Mouse (Mus musculus) MEL (cell line): ENCODE measurements around the gene Aip. TPM values are rescaled to one million over a fixed set of nuclear protein-coding genes. Genes with fewer than 3 reads are reported as not detected.

Source experiments
- DNase-seq: peaks from one replicate; pipeline ENCODE4 v3.0.0; 2011; ENCODE audit warnings: low read depth, low spot score
- H3K27ac ChIP-seq: 2 replicates; pipeline ENCODE4 v1.5.1; 2012; ENCODE audit warnings: low read depth, mild to moderate bottlenecking, control low read depth, low read length, moderate library complexity; ENCODE audit not compliant: control insufficient read depth
- H3K27me3 ChIP-seq, 2 experiments: fragments of 150-350 bp in 1 of 2; sonication (generic) in 1 of 2; 2 replicates each; pipeline ENCODE4 v1.6.1; 2012; ENCODE audit warnings: low read length in 2 of 2, mild to moderate bottlenecking in 2 of 2, improper control_type of control experiment in 1 of 2, moderate library complexity in 1 of 2; ENCODE audit not compliant: insufficient read depth in 2 of 2, control insufficient read depth in 1 of 2
- H3K36me3 ChIP-seq, 2 experiments: 2 replicates each; pipeline ENCODE4 v1.6.1; 2012 to 2014; ENCODE audit warnings: low read length in 2 of 2, improper control_type of control experiment in 1 of 2, inconsistent platforms in 1 of 2, mild to moderate bottlenecking in 1 of 2; ENCODE audit not compliant: insufficient read depth in 2 of 2, control insufficient read depth in 1 of 2
- H3K4me1 ChIP-seq, 2 experiments: fragments of 150-350 bp in 1 of 2; sonication (generic) in 1 of 2; 2 replicates each; pipeline ENCODE4 v1.6.1; 2012; ENCODE audit warnings: low read length in 2 of 2, improper control_type of control experiment in 1 of 2, mild to moderate bottlenecking in 1 of 2; ENCODE audit not compliant: insufficient read depth in 2 of 2, control insufficient read depth in 1 of 2
- H3K4me3 ChIP-seq, 2 experiments: fragments of 150-350 bp in 1 of 2; sonication (generic) in 1 of 2; 2 replicates each; pipeline ENCODE4 v1.5.1; 2012; ENCODE audit warnings: low read depth in 2 of 2, low read length in 2 of 2, mild to moderate bottlenecking in 2 of 2, moderate library complexity in 2 of 2, control low read depth in 1 of 2, improper control_type of control experiment in 1 of 2; ENCODE audit not compliant: control insufficient read depth in 1 of 2, insufficient read depth in 1 of 2
- H3K79me2 ChIP-seq: 2 replicates; pipeline ENCODE4 v1.6.1; 2012; ENCODE audit warnings: mild to moderate bottlenecking, low read length, moderate library complexity; ENCODE audit not compliant: control insufficient read depth, poor library complexity, insufficient read depth
- H3K9ac ChIP-seq: 2 replicates; pipeline ENCODE4 v1.6.1; 2012; ENCODE audit warnings: low read depth, mild to moderate bottlenecking, control low read depth, low read length, moderate library complexity; ENCODE audit not compliant: control insufficient read depth, poor library complexity, severe bottlenecking
- H3K9me3 ChIP-seq: fragments of 150-350 bp; sonication (generic); replicated peaks from 2 replicates; pipeline ENCODE4 v1.6.1; 2012; ENCODE audit warnings: mild to moderate bottlenecking, low read length, improper control_type of control experiment, moderate library complexity; ENCODE audit not compliant: insufficient read depth
- CHD1 ChIP-seq: IDR thresholded peaks from 2 replicates; pipeline ENCODE4 v1.6.1; 2012; ENCODE audit warnings: low read depth, mild to moderate bottlenecking, inconsistent platforms, low read length, improper control_type of control experiment
- CHD2 ChIP-seq: IDR thresholded peaks from 2 replicates; pipeline ENCODE4 v1.6.1; 2011; ENCODE audit warnings: low read length, improper control_type of control experiment
- E2F4 ChIP-seq: IDR thresholded peaks from 2 replicates; pipeline ENCODE4 v1.6.1; 2011; ENCODE audit warnings: low read depth, low read length, improper control_type of control experiment, borderline replicate concordance
- EP300 ChIP-seq, 2 experiments: IDR thresholded peaks; 2 replicates each; pipeline ENCODE4 v1.6.1; 2011; ENCODE audit warnings: improper control_type of control experiment in 2 of 2, low read length in 2 of 2, low read depth in 1 of 2, mild to moderate bottlenecking in 1 of 2
- ETS1 ChIP-seq: IDR thresholded peaks from 2 replicates; pipeline ENCODE4 v1.6.1; 2012; ENCODE audit warnings: low read depth, mild to moderate bottlenecking, inconsistent platforms, low read length, improper control_type of control experiment, moderate library complexity
- GABPA ChIP-seq: IDR thresholded peaks from 2 replicates; pipeline ENCODE4 v1.6.1; 2012; ENCODE audit warnings: low read depth, mild to moderate bottlenecking, inconsistent platforms, low read length, improper control_type of control experiment, moderate library complexity
- GATA1 ChIP-seq: IDR thresholded peaks from 2 replicates; pipeline ENCODE4 v1.6.1; 2011; ENCODE audit warnings: low read depth, low read length, improper control_type of control experiment
- JUND ChIP-seq: IDR thresholded peaks from 2 replicates; pipeline ENCODE4 v1.6.1; 2011; ENCODE audit warnings: low read depth, mild to moderate bottlenecking, improper control_type of control experiment, low read length
- MEF2A ChIP-seq: IDR thresholded peaks from 2 replicates; pipeline ENCODE4 v1.6.1; 2014; ENCODE audit warnings: low read depth, mild to moderate bottlenecking, inconsistent platforms, low read length, improper control_type of control experiment; ENCODE audit not compliant: poor library complexity, insufficient replicate concordance, severe bottlenecking; ENCODE audit errors: extremely low read depth
- MXI1 ChIP-seq: IDR thresholded peaks from 2 replicates; pipeline ENCODE4 v1.6.1; 2011; ENCODE audit warnings: mild to moderate bottlenecking, low read depth, low read length, improper control_type of control experiment
- MYC ChIP-seq: IDR thresholded peaks from 2 replicates; pipeline ENCODE4 v1.6.1; 2011; ENCODE audit warnings: low read depth, mild to moderate bottlenecking, low read length, improper control_type of control experiment, moderate library complexity
- NELFE ChIP-seq: IDR thresholded peaks from 2 replicates; pipeline ENCODE4 v1.6.1; 2011; ENCODE audit warnings: low read depth, low read length, improper control_type of control experiment
- POLR2AphosphoS5 ChIP-seq: IDR thresholded peaks from 2 replicates; pipeline ENCODE4 v1.6.1; 2012; ENCODE audit warnings: low read depth, borderline replicate concordance, mild to moderate bottlenecking, inconsistent platforms, low read length, moderate library complexity, mixed read lengths
- SIN3A ChIP-seq: IDR thresholded peaks from 2 replicates; pipeline ENCODE4 v1.6.1; 2012; ENCODE audit warnings: low read length, improper control_type of control experiment, inconsistent platforms
- TCF12 ChIP-seq: IDR thresholded peaks from 2 replicates; pipeline ENCODE4 v1.6.1; 2014; ENCODE audit warnings: low read depth, mild to moderate bottlenecking, inconsistent platforms, low read length, improper control_type of control experiment, moderate library complexity
- USF1 ChIP-seq: IDR thresholded peaks from 2 replicates; pipeline ENCODE4 v1.6.1; 2014; ENCODE audit warnings: low read depth, mild to moderate bottlenecking, inconsistent platforms, low read length, improper control_type of control experiment, moderate library complexity
- ZMIZ1 ChIP-seq: IDR thresholded peaks from 2 replicates; pipeline ENCODE4 v1.6.1; 2012; ENCODE audit warnings: low read depth, mild to moderate bottlenecking, inconsistent platforms, low read length, improper control_type of control experiment, moderate library complexity
- polyA plus RNA-seq, 2 experiments: library from polyadenylated mRNA; stranded (reverse) in 1 of 2; unstranded in 1 of 2; fragments of >175 nt in 1 of 2; fragments of >200 nt in 1 of 2; gene quantifications; 2 replicates each; pipeline versions ENCODE4 v1.2.1 to v1.2.4; 2012; ENCODE audit warnings: low replicate concordance in 2 of 2, low read depth in 1 of 2; ENCODE audit not compliant: insufficient read length in 2 of 2, insufficient read depth in 1 of 2, missing spikeins in 1 of 2
- total RNA-seq: library from RNA; depleted of rRNA; stranded (reverse); fragments of 300-350 nt; gene quantifications from 2 replicates; pipeline ENCODE4 v1.2.3, GENCODE M21; 2012

Gene Aip
- total and polyA plus RNA-seq, 3 experiments: 37.8 to 101 TPM; not detected in 1

GRCm38 (mm10) chr19:4090446-4090845 is 35.2 kb downstream of the Aip start:
- Histone ChIP-seq H3K9me3 (no peaks in the 10 kb centered on the region), H3K27ac (no peak overlapping the region), H3K9ac (no peak overlapping the region), H3K4me1 (peaks cover 0 to 5% of the 10 kb centered on the region in 2 experiments; a peak in 2 of 4 replicates), H3K79me2 (no peaks in the 10 kb centered on the region), H3K27me3 (no peaks in the 10 kb centered on the region), H3K36me3 (peaks cover 0 to 8% of the 10 kb centered on the region in 2 experiments; a peak in 2 of 4 replicates), H3K4me3 (no peak overlapping the region)
- DNase-seq: no peak
- TF ChIP-seq EP300 (IDR thresholded peaks at IDR 0.05; ENCODE audit: low read depth in 1 of 2, low read length in 2 of 2) (no peak), POLR2AphosphoS5 (no peak), CHD2 (no peak), NELFE (no peak), GABPA (no peak)

DNA sequence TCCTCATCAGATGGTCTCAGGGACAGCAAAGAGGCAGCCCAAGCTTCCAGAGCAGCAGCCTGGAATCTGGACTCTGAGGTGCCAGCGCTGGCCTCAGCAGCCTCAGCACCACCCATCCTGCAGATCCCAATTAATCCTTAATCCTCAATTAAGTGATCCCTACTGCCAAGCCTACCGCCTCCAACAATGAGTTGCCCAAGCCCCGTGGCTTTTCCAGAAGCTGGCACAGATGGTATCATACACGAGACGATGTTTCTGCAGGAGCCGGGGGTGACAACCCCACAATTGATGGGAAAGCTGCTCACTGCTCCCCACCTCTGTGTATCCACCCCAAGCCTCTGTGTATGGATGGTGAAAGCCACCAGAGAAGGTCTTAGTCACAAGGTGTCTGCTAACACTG is 36.5 kb downstream of the Aip start:
- TF ChIP-seq TCF12 (no peak), SIN3A (no peak), CHD1 (no peak), GABPA (no peak), MYC (no peak), ZMIZ1 (no peak), ETS1 (no peak), MXI1 (no peak), GATA1 (no peak), USF1 (no peak), POLR2AphosphoS5 (no peak), JUND (no peak), E2F4 (no peak), MEF2A (no peak)
- H3K27ac ChIP-seq: no peak overlapping the region
- H3K27me3 ChIP-seq: no peaks in the 10 kb centered on the region
- no peak overlapping the region for H3K4me3 ChIP-seq
- H3K9ac ChIP-seq: no peak overlapping the region
- no peaks in the 10 kb centered on the region for H3K79me2 ChIP-seq
- no peak for DNase-seq
- H3K9me3 ChIP-seq: no peaks in the 10 kb centered on the region
- peaks cover 0 to 5% of the 10 kb centered on the region in 2 experiments; a peak in 2 of 4 replicates for H3K4me1 ChIP-seq
- H3K36me3 ChIP-seq: peaks cover 0 to 8% of the 10 kb centered on the region in 2 experiments; a peak in 2 of 4 replicates
